Mouse (Mus musculus) kidney, adult 11 months (tissue): ENCODE measurements around the gene Rfpl4.
"Not testable (repeated sequence)": the region's sequence is repeated elsewhere in the genome, so short reads cannot be mapped to it uniquely, and the experiment has no call there.

Experiments used
- DNase-seq: peaks from one replicate; pipeline ENCODE4 v3.0.0; 2022

Gene Rfpl4

DNA sequence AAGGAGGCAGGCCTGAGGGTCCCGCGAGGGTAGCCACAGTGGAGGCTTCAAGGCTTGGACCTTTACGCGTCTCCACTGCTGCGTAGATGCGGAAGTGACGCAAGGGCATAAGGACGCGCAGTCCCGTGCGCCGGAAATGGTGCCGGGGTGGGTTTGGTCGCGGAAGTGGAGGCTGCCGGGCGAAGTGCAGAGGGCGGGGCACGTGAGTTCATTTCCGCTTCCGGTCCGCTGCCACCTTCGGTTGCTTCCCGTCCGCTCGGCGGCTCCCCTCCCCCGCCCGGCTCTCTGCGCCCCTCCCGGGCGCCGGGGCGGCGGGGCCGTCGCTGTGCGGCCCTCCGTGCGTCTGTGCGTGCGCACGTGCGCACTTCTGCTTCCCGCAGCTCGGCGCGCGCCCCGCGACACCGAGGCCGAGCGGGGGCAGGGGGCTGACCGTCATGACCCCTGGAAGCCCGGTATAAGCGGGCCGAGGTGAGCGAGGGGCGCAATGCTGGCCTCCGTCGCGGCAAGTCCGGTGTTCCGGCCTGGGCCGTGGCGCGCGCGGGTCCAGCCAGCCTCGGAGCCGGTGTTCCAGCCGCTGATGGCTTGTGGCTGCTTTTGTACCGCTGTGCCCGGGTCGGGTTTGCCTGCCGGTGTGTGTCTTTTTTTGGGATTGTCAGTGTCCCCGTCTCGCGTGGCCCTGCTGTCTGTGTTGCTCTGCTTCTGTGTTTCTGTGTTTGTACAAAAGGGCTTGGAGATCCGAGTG, 36.6 kb downstream of the Rfpl4 start, which contains the start of gene Epn1:
TSS of gene Epn1 (plus strand) at position 226 of the 742 bp plus-strand sequence.
- peak; percentile 94 for DNase-seq

DNA sequence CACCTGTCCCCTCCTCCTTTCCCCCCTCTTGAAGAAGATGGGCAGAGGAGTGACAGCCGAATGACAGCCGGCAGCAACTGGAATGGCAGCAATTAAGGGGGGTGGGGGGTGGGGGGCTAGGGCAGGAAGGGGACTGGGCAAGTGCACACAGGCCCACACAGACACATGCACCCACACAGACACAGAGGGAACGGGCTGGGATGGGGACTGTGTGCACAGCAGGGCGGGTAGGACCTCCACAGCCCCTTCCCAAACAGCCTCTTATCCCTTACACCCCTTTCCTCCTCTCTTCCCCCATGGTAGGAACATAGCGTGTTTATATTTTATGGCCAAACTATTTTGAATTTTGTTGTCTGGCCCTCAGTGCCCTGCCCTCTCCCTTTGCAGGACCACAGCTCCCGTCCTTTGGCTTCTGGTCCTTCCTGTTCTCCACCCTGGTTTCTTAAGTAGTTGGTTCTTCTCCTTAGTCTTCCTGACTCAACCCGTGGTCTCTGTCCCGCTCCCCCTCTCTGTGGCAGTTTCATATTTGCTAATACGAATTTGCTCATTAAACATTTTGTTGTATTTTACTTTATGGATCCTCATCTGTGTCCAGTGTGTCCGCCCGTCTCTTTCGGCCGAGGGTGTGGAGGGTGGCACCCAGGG, 37.3 kb downstream of the Rfpl4 start:
- DNase-seq: not testable (repeated sequence)

DNA sequence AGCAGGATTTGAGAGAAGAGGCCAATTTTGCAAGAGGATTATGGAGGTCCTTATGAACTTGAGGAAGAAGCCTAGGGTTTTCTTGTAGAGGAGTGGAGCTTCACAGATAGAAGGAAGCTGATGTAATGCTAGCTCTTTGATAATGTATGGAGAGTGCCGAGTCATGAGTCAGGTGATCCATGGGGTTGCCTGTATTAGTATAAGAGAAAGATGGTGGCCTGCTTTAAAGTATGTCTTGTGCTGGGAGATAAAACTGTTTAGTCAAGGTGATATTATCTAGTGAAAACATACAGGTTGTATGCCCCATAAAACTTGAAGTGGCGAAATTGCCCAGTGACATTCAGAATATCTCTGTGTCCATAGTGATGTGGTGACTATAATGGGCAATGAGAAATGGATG, 39.8 kb downstream of the Rfpl4 start:
- DNase-seq: no peak

DNA sequence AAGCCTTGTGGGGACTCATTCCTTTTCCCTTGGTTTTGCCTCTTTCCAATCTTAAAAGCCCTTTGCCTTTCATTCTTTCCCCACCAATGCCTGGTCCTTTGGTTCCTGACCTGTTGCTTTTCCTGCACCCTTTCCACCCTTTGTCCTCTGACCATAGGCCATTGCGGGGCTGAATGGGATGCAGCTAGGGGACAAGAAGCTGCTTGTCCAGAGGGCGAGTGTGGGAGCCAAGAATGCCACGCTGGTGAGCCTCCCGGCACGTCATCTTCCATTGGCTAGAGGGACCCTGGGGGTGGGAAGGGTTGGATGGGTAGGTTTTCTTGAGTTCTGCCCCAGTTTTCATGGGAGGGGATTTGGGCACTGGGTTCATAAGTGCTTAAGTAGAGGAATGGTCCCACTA, 41.8 kb downstream of the Rfpl4 start:
- no peak for DNase-seq

DNA sequence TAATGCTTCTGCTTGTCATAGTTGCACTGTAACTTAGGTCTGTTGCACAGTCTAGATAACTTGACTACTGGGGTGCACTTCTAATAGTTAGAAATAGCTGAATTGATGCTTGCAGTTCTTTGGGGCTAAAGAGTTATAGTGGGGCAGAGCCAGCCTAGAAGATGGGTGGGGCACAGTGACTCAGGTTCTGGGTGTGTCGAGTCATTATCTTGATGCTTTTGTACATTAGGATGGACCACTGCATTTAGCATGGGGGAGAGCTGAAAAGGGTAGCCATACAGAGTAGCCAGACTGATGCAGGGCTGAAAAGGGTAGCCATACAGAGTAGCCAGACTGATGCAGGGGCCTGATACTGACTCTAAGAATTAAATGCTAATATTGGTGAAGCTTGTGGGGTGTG, 43.2 kb downstream of the Rfpl4 start:
- no peak for DNase-seq

DNA sequence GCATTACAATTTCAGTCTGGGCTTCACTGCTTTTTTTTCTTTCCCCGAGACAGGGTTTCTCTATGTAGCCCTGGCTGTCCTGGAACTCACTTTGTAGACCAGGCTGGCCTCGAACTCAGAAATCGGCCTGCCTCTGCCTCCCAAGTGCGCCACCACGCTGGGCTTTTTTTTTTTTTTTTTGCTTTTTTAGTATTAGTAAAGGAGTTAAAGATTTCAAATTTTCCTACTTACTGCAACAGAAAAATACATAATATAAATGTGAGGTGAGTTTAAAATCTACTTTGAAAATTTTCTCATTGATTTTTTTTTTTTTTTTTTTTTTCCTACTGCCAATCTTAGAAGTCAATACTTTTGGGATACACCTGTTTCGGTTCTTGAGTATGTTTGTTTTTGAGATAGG, 51.9 kb downstream of the Rfpl4 start:
- no peak for DNase-seq

DNA sequence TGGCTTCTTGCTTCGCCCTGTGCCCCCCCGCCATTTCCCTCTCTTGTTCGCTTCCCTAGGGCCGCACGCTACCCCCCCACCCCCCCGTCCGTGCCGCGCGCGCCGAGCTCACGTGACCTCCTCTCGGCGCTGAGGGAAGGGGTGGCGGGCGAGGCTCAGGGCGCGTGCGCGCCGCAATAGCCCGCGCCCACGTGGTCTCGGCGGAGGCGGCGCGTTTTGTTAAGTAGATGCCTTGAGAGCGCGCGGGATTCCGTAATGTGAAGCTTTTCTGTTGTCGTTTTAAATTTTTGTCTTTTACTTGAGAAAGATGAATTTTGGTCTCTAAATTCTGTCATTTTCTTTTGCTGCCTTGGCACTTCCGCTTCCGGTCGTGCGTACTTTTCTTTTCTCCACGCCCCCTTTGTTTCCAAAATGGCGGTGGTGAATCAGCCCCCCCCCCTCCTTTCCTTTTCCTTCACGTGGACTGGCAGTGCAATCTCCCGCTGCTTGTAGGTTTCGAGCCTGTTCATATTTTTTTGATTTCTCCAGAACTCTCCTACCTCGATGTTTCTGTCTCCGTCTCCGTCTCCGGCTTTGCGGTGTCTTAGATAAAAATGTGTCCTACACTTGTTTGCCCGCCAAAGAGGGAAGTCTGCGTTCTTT, 54.3 kb downstream of the Rfpl4 start:
- no peak for DNase-seq

DNA sequence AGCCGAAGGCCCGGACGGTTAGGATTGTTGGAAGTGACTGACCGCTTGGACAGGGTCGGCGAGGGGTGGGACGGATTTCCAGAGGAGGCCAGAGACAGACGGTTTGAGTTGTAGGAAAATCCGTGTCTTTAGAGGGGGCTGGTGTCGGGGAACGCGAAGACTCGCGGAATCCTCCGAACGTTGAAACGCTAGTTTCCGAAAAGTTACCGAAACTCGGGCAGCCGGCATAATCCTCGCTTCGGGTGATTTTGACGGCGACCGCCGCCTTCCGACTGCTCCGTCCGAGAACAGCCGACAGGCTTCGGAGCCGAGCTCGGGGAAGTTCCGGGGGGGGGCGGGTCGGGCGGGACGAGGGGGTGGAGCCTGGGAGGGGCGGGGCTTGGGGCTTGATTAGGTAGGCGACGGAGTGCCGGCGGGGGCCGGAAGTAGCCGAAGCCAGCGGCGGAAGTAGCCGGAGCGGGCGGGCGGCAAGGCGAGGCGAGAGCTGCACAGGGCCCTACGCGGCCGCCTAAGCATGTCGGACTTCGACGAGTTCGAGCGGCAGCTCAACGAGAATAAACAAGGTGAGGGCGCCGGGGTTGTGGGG, 54.9 kb downstream of the Rfpl4 start, which contains the start of gene U2af2:
TSS of gene U2af2 (plus strand) at position 370 of the 586 bp plus-strand sequence.
- peak; percentile 92 for DNase-seq

DNA sequence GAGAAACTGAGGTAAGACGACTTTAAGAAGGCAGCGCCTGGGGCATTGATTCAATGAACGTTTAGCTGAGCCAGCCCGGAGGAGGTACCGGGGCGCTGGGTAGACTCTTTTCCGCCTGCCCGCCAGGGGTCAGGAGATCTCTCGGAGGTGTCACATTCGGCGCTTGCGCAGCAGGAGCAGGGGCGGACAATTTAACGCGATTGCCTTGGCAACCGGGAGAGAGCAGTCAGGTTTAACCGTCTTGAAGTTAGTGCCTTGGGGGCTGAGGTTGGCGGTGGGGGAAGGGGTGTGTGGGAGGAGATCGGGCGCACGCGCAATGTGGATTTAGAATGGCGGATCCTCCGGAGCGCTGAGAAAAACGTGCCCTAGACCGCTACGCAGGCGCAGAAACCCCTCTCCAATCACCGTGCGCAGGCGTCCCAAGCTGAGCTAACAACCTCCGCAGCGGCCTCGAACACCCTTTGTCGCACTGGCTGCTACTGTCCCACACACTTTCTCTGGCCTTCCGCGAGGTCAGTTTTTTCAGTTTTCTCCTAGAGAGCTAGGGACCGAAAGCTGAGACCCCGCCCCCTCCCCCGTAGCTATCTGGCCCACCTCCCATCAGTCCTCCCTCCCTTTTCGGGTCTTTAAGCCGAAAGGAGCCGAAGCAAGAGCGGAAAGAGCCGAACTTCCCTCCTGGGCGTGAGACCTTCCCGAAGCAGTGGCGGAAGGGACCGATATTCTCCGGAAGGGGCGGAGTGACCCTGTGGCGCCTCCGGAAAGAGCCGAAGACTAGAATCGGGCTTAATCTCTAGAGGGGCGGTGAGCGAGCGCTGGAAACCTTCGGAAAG, 55.6 kb downstream of the Rfpl4 start:
- peak; percentile 97 for DNase-seq

DNA sequence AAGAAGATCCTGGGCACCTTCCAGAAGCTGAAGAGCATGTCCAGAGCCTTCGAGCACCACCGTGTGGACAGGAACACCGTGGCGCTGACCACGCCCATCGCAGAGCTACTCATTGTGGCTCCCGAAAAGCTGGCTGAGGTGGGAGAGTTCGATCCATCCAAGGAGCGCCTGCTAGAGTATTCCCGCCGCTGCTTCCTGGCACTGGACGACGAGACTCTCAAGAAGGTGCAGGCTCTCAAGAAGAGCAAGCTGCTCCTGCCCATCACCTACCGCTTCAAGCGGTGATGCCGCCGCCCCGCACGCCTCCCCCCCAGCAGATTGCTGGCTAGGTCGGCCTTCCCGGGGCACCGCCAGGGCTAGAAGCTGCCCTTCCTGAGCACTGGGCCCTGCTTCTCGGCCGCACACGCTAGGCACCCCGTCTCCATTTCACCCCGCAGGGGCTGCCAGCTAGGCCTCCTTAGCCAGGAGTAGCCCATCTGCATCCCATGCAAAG, 56.5 kb downstream of the Rfpl4 start:
- peak; percentile 85 for DNase-seq
